Mouse (Mus musculus): ENCODE results near the gene Ndufv1.
"Not testable (repeated sequence)": the region's sequence is repeated elsewhere in the genome, so short reads cannot be mapped to it uniquely, and the experiment has no call there.

Ndufv1 gene

DNA sequence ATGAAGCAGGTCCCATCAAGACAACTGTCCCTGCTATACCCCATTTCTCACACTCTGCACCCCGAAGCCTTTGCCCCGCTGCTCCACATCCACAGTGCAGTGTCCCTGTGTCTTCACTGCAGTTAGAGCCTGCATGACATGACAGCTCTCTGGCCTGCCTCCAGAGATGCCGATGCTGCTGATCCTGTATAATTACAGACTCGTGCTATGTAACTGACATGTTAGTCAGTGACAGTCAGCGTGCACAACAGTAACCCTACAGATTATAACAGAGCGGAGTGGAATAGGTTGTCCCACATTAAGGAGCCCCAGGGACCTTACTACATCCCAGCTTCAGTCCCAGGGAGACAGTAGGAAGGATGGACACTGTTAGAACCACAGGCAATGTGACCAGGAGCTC lies 38.0 kb downstream of the Ndufv1 start:
- not testable (repeated sequence) for DNase-seq (ENCODE audit: inconsistent ontology term)

DNA sequence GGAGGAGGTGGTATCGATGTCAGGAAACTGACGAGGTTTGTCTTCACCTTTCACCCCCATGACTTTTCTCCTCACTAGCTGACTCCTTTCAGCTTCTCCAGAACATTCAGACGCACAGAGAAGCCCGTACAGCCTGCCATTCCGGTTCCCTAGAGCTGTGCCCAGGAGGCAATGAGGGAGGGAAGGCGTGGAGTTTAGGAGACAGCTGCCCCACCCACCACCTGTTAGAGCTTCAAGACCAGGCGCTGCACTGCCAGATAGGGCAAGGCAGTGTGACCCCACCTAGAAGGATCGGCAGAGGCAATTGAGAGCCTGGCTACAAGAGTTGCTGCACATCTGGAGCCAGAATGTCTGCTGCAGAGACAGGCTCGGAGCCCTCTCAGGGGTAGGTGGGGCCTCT lies 40.4 kb downstream of the Ndufv1 start, which contains the start of gene Aldh3b2:
TSS of gene Aldh3b2 (plus strand) at position 100 of the 400 bp plus-strand sequence.
- no peak for DNase-seq (ENCODE audit: inconsistent ontology term)

DNA sequence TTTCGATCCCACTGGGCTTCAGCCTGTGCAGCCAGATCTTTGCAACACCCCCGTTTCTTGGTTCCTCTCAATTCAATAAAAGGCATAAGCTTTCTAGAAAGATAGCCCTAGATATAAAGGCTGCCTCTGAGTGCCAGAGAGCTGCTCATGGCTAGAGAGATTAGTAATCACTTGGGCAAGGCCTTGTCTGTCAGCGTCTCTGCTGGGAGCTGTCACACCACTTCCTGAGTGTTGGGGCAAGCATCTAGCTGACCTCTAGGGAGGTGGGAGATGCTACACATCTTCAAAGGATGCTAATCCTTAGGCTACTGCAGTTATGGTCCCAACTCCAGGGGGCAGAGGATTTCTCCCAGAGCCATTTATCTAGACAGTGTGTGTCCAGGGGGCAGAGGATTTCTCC lies 45.3 kb downstream of the Ndufv1 start:
- no peak for DNase-seq (ENCODE audit: inconsistent ontology term)

DNA sequence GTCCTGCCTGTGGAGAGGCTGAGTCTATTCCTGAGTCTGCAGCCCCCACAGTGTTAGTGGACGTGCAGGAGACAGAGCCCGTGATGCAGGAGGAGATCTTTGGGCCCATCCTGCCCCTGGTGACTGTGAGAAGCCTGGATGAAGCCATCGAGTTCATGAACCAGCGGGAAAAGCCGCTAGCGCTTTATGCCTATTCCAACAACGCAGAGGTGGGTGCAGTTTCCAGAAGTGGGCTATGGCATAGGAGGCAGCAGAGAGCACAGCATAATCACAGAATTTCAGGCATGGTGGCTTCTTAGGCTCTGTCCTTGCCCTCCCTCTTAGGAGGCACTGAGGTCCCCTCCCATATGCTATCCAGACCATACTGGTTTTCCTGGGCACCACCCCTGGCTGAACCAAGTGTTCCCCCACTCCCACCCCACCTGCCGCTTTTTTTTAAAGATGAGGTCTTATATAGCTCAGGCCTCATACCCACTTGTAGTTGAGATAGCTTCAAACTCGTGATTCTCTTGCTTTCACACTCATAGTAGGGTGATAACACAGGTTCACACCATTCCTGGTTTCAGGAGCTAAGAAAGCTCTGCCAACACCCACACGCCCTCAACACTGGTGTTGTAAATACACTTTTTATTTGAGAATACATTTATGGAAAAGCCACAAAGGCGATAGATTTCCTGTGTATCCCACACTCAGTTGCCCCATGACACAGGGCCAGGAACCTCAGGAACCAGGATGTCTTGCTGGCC lies 46.1 kb downstream of the Ndufv1 start:
- DNase-seq (ENCODE audit: inconsistent ontology term), result no peak

DNA sequence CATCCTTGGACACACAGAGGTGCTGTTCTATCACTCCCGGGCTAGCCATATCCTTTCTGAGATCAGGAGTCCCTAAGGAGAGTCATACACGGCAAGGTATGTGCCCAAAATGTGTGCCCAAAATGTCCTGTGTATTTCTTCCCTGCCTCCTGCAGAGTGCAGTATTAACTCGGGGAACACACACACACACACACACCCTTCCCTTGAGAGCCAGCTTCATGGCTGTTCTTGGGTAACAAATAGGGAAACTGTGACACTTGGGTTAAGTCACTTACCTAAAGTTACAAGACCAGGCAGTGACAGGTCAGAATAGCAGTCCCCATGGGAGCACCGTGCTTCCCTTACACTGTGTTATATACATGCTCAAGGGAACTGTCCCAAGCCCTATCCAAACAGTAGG lies 48.6 kb downstream of the Ndufv1 start:
- DNase-seq (ENCODE audit: inconsistent ontology term), result no peak

DNA sequence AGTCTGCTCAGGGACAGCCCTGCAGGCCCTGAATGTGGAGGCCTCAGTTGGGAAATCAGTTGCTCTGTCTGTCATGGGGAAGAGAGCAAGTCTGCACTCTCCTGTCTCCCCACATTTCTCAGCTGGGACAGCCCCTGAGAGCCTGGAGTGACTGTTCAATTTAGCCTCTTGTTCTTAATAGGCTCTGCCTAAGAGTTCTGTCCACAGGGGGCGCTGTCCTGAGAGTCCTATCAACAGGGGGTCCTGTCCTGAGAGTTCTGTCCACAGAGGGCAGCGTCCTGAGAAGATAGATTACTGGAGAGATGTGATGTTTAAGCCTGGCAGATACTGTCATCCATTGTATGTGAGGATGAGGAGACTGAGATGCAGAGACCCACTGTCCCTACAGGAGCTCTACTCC lies 50.1 kb downstream of the Ndufv1 start:
- DNase-seq (ENCODE audit: inconsistent ontology term), result no peak

DNA sequence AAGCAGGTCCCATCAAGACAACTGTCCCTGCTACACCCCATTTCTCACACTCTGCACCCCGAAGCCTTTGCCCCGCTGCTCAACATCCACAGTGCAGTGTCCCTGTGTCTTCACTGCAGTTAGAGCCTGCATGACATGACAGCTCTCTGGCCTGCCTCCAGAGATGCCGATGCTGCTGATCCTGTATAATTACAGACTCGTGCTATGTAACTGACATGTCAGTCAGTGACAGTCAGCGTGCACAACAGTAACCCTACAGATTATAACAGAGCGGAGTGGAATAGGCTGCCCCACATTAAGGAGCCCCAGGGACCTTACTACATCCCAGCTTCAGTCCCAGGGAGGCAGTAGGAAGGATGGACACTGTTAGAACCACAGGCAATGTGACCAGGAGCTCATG lies 50.8 kb downstream of the Ndufv1 start:
- not testable (repeated sequence) for DNase-seq (ENCODE audit: inconsistent ontology term)

DNA sequence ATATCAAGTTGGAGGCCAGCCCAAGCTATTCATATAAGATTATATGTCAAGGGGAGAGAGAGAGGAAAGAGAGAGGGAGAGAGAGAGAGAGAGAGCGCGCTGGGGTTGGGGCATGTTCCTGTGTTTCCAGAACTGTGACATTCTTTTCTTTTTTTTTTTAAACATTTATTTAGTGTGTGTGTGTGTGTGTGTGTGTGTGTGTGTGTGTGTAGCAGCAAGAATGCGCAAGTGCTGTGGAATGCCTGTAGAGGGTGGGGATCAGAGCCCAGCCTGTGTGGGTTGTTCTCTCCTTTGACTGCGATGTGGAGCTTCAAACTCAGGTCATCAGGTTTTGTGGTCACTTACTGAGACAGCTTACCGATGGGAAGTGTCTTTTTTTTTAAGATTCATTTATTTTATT lies 52.4 kb downstream of the Ndufv1 start:
- no peak for DNase-seq (ENCODE audit: inconsistent ontology term)

DNA sequence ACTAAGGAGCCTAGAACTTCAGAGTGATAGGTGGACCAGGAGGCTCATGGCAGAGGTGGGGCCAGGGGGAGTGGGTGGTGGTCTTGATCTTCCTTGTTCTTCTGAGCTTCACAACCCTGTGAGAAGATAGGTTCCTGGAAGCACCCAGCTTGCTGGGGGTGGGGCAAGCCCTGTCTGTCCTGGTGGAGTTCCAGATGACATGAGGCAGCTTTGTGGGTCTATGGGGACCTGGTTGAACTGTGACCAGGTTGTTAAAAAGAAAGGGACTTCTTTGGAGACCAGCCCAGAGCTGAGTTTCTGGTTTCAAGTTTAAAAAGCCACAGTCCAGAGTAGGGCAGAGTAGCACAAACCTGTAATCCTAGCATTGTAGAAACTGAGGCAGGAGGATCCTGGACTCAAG lies 53.6 kb downstream of the Ndufv1 start:
- DNase-seq (ENCODE audit: inconsistent ontology term), result no peak

DNA sequence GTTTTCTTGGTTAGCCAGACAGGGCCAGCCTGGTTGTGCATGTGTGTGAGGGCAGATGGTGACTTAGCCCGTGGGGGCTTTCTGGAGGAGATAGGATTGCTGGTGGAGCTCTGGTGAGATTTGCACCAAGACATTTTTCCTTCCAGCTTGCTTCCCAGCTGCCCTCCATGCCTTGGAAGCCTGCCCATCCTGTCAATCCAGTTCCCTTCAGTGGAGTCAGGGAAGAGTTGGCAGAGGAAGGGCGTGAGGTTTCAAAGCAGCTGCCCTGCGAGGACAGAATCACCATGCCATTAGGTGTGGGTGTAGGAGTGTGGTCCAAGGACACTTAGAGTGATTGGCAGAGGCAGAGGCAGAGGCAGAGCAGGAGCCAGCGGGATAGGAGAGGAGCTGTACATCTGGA lies 54.1 kb downstream of the Ndufv1 start, which contains the start of gene Aldh3b3:
TSS of gene Aldh3b3 (plus strand) at position 176 of the 400 bp plus-strand sequence.
- no peak for DNase-seq (ENCODE audit: inconsistent ontology term)

Measured in Muller cell, postnatal 12 days (primary cell).